Mouse (Mus musculus): ENCODE results near the gene Rnf220. TPM values are rescaled to one million over a fixed set of nuclear protein-coding genes. Genes with fewer than 3 reads are reported as not detected.
A peak's percentile ranks its signal among the peaks of the same experiment; 100 is the strongest.

Rnf220 gene
- total and polyA plus RNA-seq, 3 experiments: 64.4 to 117 (median 86.8) TPM

- no peaks in the 10 kb centered on the region for H3K9me3 ChIP-seq (replicated peaks; ENCODE audit: low read length)
- H3K4me2 ChIP-seq (ENCODE audit: insufficient read depth, low read depth, poor library complexity, severe bottlenecking): no peak overlapping the region
- in situ Hi-C loops (cut with MboI; ENCODE audit: low pct_ligation_motif_present, low pct_unique_long_range_greater_than_20kb, low sequenced_read_pairs) (no loop called here), dilution Hi-C loops (cut with MboI; ENCODE audit: extremely low pct_ligation_motif_present, extremely low pct_unique_long_range_greater_than_20kb, low sequenced_read_pairs) (no loop called here)
- H3K27ac ChIP-seq (ENCODE audit: insufficient read depth, low read depth): no peak overlapping the region
- no peaks in the 10 kb centered on the region for H3K36me3 ChIP-seq (replicated peaks in 1 of 2; ENCODE audit: control insufficient read depth in 1 of 2, insufficient read depth in 1 of 2, low read length in 1 of 2)
- no peaks in the 10 kb centered on the region for H3K79me2 ChIP-seq (replicated peaks; ENCODE audit: control insufficient read depth, extremely low read depth, insufficient read depth, poor library complexity, severe bottlenecking)
- DNase-seq (ENCODE audit: extremely low read depth): peak; percentile 52
- peaks cover 0 to 21% of the 10 kb centered on the region in 2 experiments; a peak in 2 of 4 replicates for H3K4me1 ChIP-seq (ENCODE audit: control insufficient read depth in 1 of 2, insufficient read depth in 2 of 2)
- no peak overlapping the region for H3K4me3 ChIP-seq (replicated peaks in 1 of 3; ENCODE audit: low read depth in 2 of 3, low read length in 2 of 3, poor library complexity in 1 of 3)
- no peaks in the 10 kb centered on the region for H3K27me3 ChIP-seq (replicated peaks)
- no peak overlapping the region for H3K9ac ChIP-seq (ENCODE audit: insufficient read depth, low read depth)
- TF ChIP-seq JUND (conservative IDR thresholded peaks at IDR 0.05; ENCODE audit: low read depth, low read length) (no peak), EP300 (IDR thresholded peaks at IDR 0.05; ENCODE audit: low read length) (no peak), NELFE (IDR thresholded peaks at IDR 0.05; ENCODE audit: low read depth, low read length) (no peak), SIN3A (IDR thresholded peaks at IDR 0.05; ENCODE audit: low read length) (no peak), MXI1 (IDR thresholded peaks at IDR 0.05; ENCODE audit: low read depth, low read length) (no peak), USF2 (conservative IDR thresholded peaks at IDR 0.05; ENCODE audit: low read depth, low read length) (no peak)
These were observed 155.6 kb downstream of the Rnf220 start for GRCm38 (mm10) chr4:117341282-117341681.

GRCm38 (mm10) chr4:117339796-117340195 is 157.1 kb downstream of the Rnf220 start:
- dilution Hi-C loops (cut with MboI; ENCODE audit: extremely low pct_ligation_motif_present, extremely low pct_unique_long_range_greater_than_20kb, low sequenced_read_pairs): no loop called here

GRCm38 (mm10) chr4:117330836-117331475 is 165.9 kb downstream of the Rnf220 start:
- peaks cover 2% of the 10 kb centered on the region for H3K27me3 ChIP-seq (replicated peaks)
- dilution Hi-C loops (cut with MboI; ENCODE audit: extremely low pct_ligation_motif_present, extremely low pct_unique_long_range_greater_than_20kb, low sequenced_read_pairs): no loop called here

More at GRCm38 (mm10) chr4:117339796-117340195, 157.1 kb downstream of the Rnf220 start:
- TF ChIP-seq CTCF (conservative IDR thresholded peaks at IDR 0.05 in 1 of 2, IDR thresholded peaks at IDR 0.05 in 1 of 2; ENCODE audit: low read depth in 2 of 2, low read length in 2 of 2) (no peak), ZC3H11A (IDR thresholded peaks at IDR 0.05; ENCODE audit: low read depth, low read length) (no peak), ETS1 (conservative IDR thresholded peaks at IDR 0.05; ENCODE audit: low read depth, low read length) (no peak), ZMIZ1 (IDR thresholded peaks at IDR 0.05; ENCODE audit: low read depth, low read length) (no peak), TCF12 (IDR thresholded peaks at IDR 0.05; ENCODE audit: low read depth, low read length) (no peak), IRF4 (IDR thresholded peaks at IDR 0.05; ENCODE audit: low read depth, low read length) (no peak), SMC3 (IDR thresholded peaks at IDR 0.05; ENCODE audit: low read depth, low read length) (no peak), POLR2AphosphoS2 (IDR thresholded peaks at IDR 0.05; ENCODE audit: low read depth, low read length) (no peak), JUND (conservative IDR thresholded peaks at IDR 0.05; ENCODE audit: low read depth, low read length) (no peak), PAX5 (IDR thresholded peaks at IDR 0.05; ENCODE audit: low read length) (no peak)
- Histone ChIP-seq H3K79me2 (replicated peaks; ENCODE audit: control insufficient read depth, extremely low read depth, insufficient read depth, poor library complexity, severe bottlenecking) (no peaks in the 10 kb centered on the region), H3K27ac (ENCODE audit: insufficient read depth, low read depth) (no peak overlapping the region), H3K4me2 (ENCODE audit: insufficient read depth, low read depth, poor library complexity, severe bottlenecking) (no peak overlapping the region), H3K36me3 (replicated peaks in 1 of 2; ENCODE audit: control insufficient read depth in 1 of 2, insufficient read depth in 1 of 2, low read length in 1 of 2) (no peaks in the 10 kb centered on the region), H3K4me3 (replicated peaks in 1 of 3; ENCODE audit: low read depth in 2 of 3, low read length in 2 of 3, poor library complexity in 1 of 3) (no peak overlapping the region), H3K9me3 (replicated peaks; ENCODE audit: low read length) (no peaks in the 10 kb centered on the region), H3K4me1 (ENCODE audit: control insufficient read depth in 1 of 2, insufficient read depth in 2 of 2) (peaks cover 0 to 14% of the 10 kb centered on the region in 2 experiments; a peak in 2 of 4 replicates), H3K27me3 (replicated peaks) (no peaks in the 10 kb centered on the region), H3K9ac (ENCODE audit: insufficient read depth, low read depth) (no peak overlapping the region)
- in situ Hi-C loops (cut with MboI; ENCODE audit: low pct_ligation_motif_present, low pct_unique_long_range_greater_than_20kb, low sequenced_read_pairs): no loop called here
- DNase-seq (ENCODE audit: extremely low read depth): peak; percentile 31

More at GRCm38 (mm10) chr4:117330836-117331475, 165.9 kb downstream of the Rnf220 start:
- DNase-seq (ENCODE audit: extremely low read depth): no peak
- peaks cover 0 to 12% of the 10 kb centered on the region in 2 experiments; a peak in 2 of 4 replicates for H3K4me1 ChIP-seq (ENCODE audit: control insufficient read depth in 1 of 2, insufficient read depth in 2 of 2)
- TF ChIP-seq MXI1 (IDR thresholded peaks at IDR 0.05; ENCODE audit: low read depth, low read length) (no peak), USF2 (conservative IDR thresholded peaks at IDR 0.05; ENCODE audit: low read depth, low read length) (no peak), NELFE (IDR thresholded peaks at IDR 0.05; ENCODE audit: low read depth, low read length) (no peak), GABPA (IDR thresholded peaks at IDR 0.05; ENCODE audit: insufficient replicate concordance, low read depth, low read length) (no peak), ZNF384 (IDR thresholded peaks at IDR 0.05; ENCODE audit: low read depth, low read length) (no peak)
- no peaks in the 10 kb centered on the region for H3K9me3 ChIP-seq (replicated peaks; ENCODE audit: low read length)
- no peak overlapping the region for H3K4me2 ChIP-seq (ENCODE audit: insufficient read depth, low read depth, poor library complexity, severe bottlenecking)
- H3K79me2 ChIP-seq (replicated peaks; ENCODE audit: control insufficient read depth, extremely low read depth, insufficient read depth, poor library complexity, severe bottlenecking): no peaks in the 10 kb centered on the region
- no peak overlapping the region for H3K27ac ChIP-seq (ENCODE audit: insufficient read depth, low read depth)
- H3K36me3 ChIP-seq (replicated peaks in 1 of 2; ENCODE audit: control insufficient read depth in 1 of 2, insufficient read depth in 1 of 2, low read length in 1 of 2): no peaks in the 10 kb centered on the region
- no peak overlapping the region for H3K9ac ChIP-seq (ENCODE audit: insufficient read depth, low read depth)
- in situ Hi-C loops (cut with MboI; ENCODE audit: low pct_ligation_motif_present, low pct_unique_long_range_greater_than_20kb, low sequenced_read_pairs): no loop called here
- H3K4me3 ChIP-seq (replicated peaks in 1 of 3; ENCODE audit: low read depth in 2 of 3, low read length in 2 of 3, poor library complexity in 1 of 3): no peak overlapping the region

Measured in CH12.LX (cell line).